Mouse (Mus musculus) kidney, adult 2 months (tissue): ENCODE data around the gene Stxbp2.

Experiments used
- CTCF ChIP-seq: fragments of 200-500 bp; conservative IDR thresholded peaks from 2 replicates; pipeline ENCODE4 v1.5.1; 2011; ENCODE audit warnings: low read depth, mild to moderate bottlenecking, control low read depth, low read length, moderate library complexity, mixed read lengths; ENCODE audit not compliant: insufficient read depth, insufficient read length
- POLR2A ChIP-seq: fragments of 200-500 bp; IDR thresholded peaks from one replicate; pipeline ENCODE4 v1.6.1; 2011; ENCODE audit warnings: low read depth, low read length, control low read depth

DNA sequence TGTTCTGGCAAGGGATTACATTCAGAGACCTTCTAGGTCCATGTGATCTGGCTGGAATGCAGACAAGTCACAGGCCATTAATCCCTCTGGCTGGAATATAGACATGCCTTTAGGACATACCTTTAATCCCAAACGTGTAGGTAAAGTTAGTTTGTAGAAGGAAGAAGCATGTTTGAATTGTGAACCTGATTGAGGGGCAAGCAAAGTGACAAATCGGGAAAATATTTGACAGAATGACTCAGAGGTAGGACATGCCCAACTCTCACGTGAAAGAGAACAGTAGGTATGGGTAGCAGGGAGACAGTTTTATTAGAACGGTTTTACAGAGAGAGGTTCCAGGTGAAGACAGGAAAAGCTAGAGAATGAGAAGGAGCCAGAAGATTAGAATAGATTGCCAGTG, 16.8 kb downstream of the Stxbp2 start:
- TF ChIP-seq CTCF, result no peak
- TF ChIP-seq POLR2A, result no peak
